Mouse (Mus musculus): ENCODE results near the gene Dazap1. TPM values are rescaled to one million over a fixed set of nuclear protein-coding genes. Genes with fewer than 3 reads are reported as not detected.

Gene Dazap1
- polyA plus RNA-seq, 1 experiment from 2014 or later: 53.2 TPM

GRCm38 (mm10) chr10:80294788-80295303 lies 33.6 kb downstream of the Dazap1 start:
- Histone ChIP-seq H3K27ac (ENCODE audit: low read depth, low read length) (peak overlapping the region; percentile 78), H3K36me3 (ENCODE audit: control insufficient read depth, insufficient read depth, low read length) (peaks cover 11% of the 10 kb centered on the region), H3K9ac (ENCODE audit: low read length) (peak overlapping the region; percentile 54; the same call in 1 of the 2 replicates), H3K4me3 (ENCODE audit: low read depth, low read length) (no peak overlapping the region), H3K27me3 (ENCODE audit: control insufficient read depth, insufficient read depth, low read length) (peaks cover 5% of the 10 kb centered on the region), H3K4me2 (ENCODE audit: low read depth, low read length, severe bottlenecking) (no peak overlapping the region), H3K9me3 (ENCODE audit: control insufficient read depth, low read length) (no peaks in the 10 kb centered on the region), H3K4me1 (replicated peaks; ENCODE audit: control insufficient read depth, insufficient read depth, low read length) (peaks cover 36% of the 10 kb centered on the region)
- 42% methylated on average over 7 of the region's 7 CpGs for WGBS
- DNase-seq (ENCODE audit: low spot score) (no peak), ATAC-seq (replicated peaks; ENCODE audit: low FRiP score) (no peak)

DNA sequence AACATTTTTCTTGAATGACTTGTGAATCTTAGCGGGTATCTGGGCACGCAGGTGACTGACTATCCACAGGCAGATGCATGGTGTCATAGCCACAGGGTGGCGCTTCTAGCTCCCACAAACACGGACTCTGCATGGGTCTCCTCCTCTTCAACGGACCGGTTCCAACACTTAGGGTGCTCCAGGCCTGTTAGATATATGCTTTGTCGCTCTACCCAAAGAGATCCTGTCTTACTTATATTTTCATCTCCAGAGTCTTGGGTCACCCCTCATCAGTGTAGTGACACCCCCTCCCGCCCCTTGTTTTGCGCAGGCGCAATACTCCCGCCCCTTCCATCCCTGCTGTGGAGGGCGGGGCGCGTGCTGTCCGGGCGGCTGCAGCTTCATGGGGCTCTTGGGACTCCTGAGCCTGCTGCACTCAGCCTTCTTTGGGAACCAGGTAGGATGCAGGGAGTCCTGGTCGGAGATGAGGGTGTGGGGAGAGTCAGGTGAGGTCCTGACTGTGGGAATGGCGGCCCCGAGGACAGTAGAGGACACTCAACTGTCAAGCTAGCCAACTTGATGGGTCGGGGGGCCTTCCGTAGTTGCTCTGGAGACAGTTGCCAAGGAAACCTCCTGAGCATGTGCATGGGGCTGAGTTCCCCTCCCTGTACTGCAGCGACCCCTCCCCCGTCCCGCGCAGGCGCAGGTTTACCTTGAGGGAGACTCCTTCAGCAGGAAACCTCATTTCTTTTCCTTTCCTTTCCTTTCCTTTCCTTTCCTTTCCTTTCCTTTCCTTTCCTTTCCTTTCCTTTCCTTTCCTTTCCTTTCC lies 34.5 kb downstream of the Dazap1 start, which contains the start of gene Apc2:
Gene Apc2, plus strand, starts transcription at position 360 of the 808 bp plus-strand sequence.
- H3K9me3 ChIP-seq (ENCODE audit: control insufficient read depth, low read length): no peaks in the 10 kb centered on the region
- H3K4me3 ChIP-seq (ENCODE audit: low read depth, low read length): peak within 1 kb of the TSS; percentile 35
- H3K27ac ChIP-seq (ENCODE audit: low read depth, low read length): peak within 1 kb of the TSS; percentile 78
- H3K4me1 ChIP-seq (replicated peaks; ENCODE audit: control insufficient read depth, insufficient read depth, low read length): peaks cover 44% of the 10 kb centered on the region
- peak within 1 kb of the TSS; percentile 54 for H3K9ac ChIP-seq (ENCODE audit: low read length)
- H3K36me3 ChIP-seq (ENCODE audit: control insufficient read depth, insufficient read depth, low read length): peaks cover 11% of the 10 kb centered on the region
- under 1% methylated on average over 26 of the region's 26 CpGs for WGBS
- peak; percentile 89 for DNase-seq (ENCODE audit: low spot score)
- peaks cover 5% of the 10 kb centered on the region for H3K27me3 ChIP-seq (ENCODE audit: control insufficient read depth, insufficient read depth, low read length)
- ATAC-seq (replicated peaks; ENCODE audit: low FRiP score): peak; percentile 38
- H3K4me2 ChIP-seq (ENCODE audit: low read depth, low read length, severe bottlenecking): peak within 1 kb of the TSS; percentile 55

DNA sequence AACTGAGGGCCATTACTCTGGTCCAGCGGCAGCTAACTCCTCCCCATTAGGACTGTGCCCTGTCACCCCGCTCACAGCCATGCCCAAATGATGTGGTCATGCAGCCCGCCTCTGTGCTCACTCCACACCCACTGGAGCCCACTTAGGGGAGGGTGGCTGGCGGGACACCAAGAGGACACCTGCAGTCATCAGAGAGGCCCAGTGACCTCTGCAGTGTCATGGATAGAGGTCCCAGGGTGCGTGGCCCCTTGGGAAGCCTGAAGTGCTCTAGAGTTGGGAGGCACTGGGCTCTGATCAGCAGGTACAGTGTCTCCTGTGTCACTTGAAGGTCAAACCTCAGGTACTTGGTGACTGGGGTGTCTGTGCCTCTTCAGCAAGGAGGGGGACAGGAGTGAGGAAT lies 35.5 kb downstream of the Dazap1 start:
- 84% methylated on average over 5 of the region's 5 CpGs for WGBS
- H3K36me3 ChIP-seq (ENCODE audit: control insufficient read depth, insufficient read depth, low read length): peaks cover 11% of the 10 kb centered on the region

GRCm38 (mm10) chr10:80297526-80298133 lies 36.3 kb downstream of the Dazap1 start:
- Histone ChIP-seq H3K27ac (ENCODE audit: low read depth, low read length) (no peak overlapping the region), H3K27me3 (ENCODE audit: control insufficient read depth, insufficient read depth, low read length) (peaks cover 5% of the 10 kb centered on the region), H3K36me3 (ENCODE audit: control insufficient read depth, insufficient read depth, low read length) (peaks cover 14% of the 10 kb centered on the region), H3K4me3 (ENCODE audit: low read depth, low read length) (no peak overlapping the region), H3K9me3 (ENCODE audit: control insufficient read depth, low read length) (no peaks in the 10 kb centered on the region), H3K9ac (ENCODE audit: low read length) (peak overlapping the region; percentile 21), H3K4me2 (ENCODE audit: low read depth, low read length, severe bottlenecking) (no peak overlapping the region), H3K4me1 (replicated peaks; ENCODE audit: control insufficient read depth, insufficient read depth, low read length) (peaks cover 56% of the 10 kb centered on the region)
- no peak for DNase-seq (ENCODE audit: low spot score)
- WGBS: 79% methylated on average over 8 of the region's 8 CpGs
- no peak for ATAC-seq (replicated peaks; ENCODE audit: low FRiP score)

More for the DNA sequence above, 35.5 kb downstream of the Dazap1 start:
- peak overlapping the region; percentile 78; the same call in 1 of the 2 replicates for H3K27ac ChIP-seq (ENCODE audit: low read depth, low read length)
- H3K9ac ChIP-seq (ENCODE audit: low read length): peak overlapping the region; percentile 54
- no peak for ATAC-seq (replicated peaks; ENCODE audit: low FRiP score)
- H3K9me3 ChIP-seq (ENCODE audit: control insufficient read depth, low read length): no peaks in the 10 kb centered on the region
- H3K4me1 ChIP-seq (replicated peaks; ENCODE audit: control insufficient read depth, insufficient read depth, low read length): peaks cover 49% of the 10 kb centered on the region
- peaks cover 5% of the 10 kb centered on the region for H3K27me3 ChIP-seq (ENCODE audit: control insufficient read depth, insufficient read depth, low read length)
- peak overlapping the region; percentile 55 for H3K4me2 ChIP-seq (ENCODE audit: low read depth, low read length, severe bottlenecking)
- no peak for DNase-seq (ENCODE audit: low spot score)
- H3K4me3 ChIP-seq (ENCODE audit: low read depth, low read length): peak overlapping the region; percentile 35; the same call in 1 of the 2 replicates

GRCm38 (mm10) chr10:80298571-80299281 lies 37.4 kb downstream of the Dazap1 start:
- WGBS: 4% methylated on average over 26 of the region's 26 CpGs
- Histone ChIP-seq H3K4me2 (ENCODE audit: low read depth, low read length, severe bottlenecking) (peak overlapping the region; percentile 74), H3K9ac (ENCODE audit: low read length) (peak overlapping the region; percentile 95), H3K4me1 (replicated peaks; ENCODE audit: control insufficient read depth, insufficient read depth, low read length) (peaks cover 53% of the 10 kb centered on the region), H3K4me3 (ENCODE audit: low read depth, low read length) (peak overlapping the region; percentile 63), H3K27ac (ENCODE audit: low read depth, low read length) (peak overlapping the region; percentile 88), H3K9me3 (ENCODE audit: control insufficient read depth, low read length) (no peaks in the 10 kb centered on the region), H3K27me3 (ENCODE audit: control insufficient read depth, insufficient read depth, low read length) (peaks cover 5% of the 10 kb centered on the region), H3K36me3 (ENCODE audit: control insufficient read depth, insufficient read depth, low read length) (peaks cover 14% of the 10 kb centered on the region)
- DNase-seq (ENCODE audit: low spot score) (peak; percentile 95), ATAC-seq (replicated peaks; ENCODE audit: low FRiP score) (peak; percentile 86)

GRCm38 (mm10) chr10:80299301-80299700 lies 38.0 kb downstream of the Dazap1 start:
- Histone ChIP-seq H3K9me3 (ENCODE audit: control insufficient read depth, low read length) (no peaks in the 10 kb centered on the region), H3K4me2 (ENCODE audit: low read depth, low read length, severe bottlenecking) (peak overlapping the region; percentile 74), H3K27me3 (ENCODE audit: control insufficient read depth, insufficient read depth, low read length) (peaks cover 5% of the 10 kb centered on the region), H3K9ac (ENCODE audit: low read length) (peak overlapping the region; percentile 95), H3K36me3 (ENCODE audit: control insufficient read depth, insufficient read depth, low read length) (peaks cover 8% of the 10 kb centered on the region), H3K27ac (ENCODE audit: low read depth, low read length) (peak overlapping the region; percentile 88), H3K4me1 (replicated peaks; ENCODE audit: control insufficient read depth, insufficient read depth, low read length) (peaks cover 53% of the 10 kb centered on the region), H3K4me3 (ENCODE audit: low read depth, low read length) (peak overlapping the region; percentile 63)
- 5% methylated on average over 15 of the region's 15 CpGs for WGBS
- ATAC-seq (replicated peaks; ENCODE audit: low FRiP score) (no peak), DNase-seq (ENCODE audit: low spot score) (no peak)

DNA sequence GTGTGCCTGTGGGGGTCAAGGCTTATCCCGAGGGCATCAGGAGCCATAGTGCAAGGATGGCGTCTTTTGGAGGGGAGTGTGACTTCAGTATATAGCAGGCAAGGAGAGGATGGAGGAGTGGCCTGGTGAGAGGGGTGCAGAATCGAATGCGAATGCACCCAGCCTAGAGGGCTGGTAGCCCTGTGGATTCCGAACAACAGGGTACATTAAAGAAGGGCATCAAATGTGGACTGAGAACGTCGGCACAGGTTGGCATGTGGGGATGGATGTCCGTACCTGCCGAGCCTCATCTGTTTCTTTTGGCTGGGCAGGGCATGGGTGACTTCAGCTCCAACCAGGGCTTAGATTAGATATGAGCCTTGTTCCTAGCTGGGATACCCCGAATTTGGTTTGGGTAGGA lies 38.5 kb downstream of the Dazap1 start:
- no peak for ATAC-seq (replicated peaks; ENCODE audit: low FRiP score)
- H3K4me1 ChIP-seq (replicated peaks; ENCODE audit: control insufficient read depth, insufficient read depth, low read length): peaks cover 53% of the 10 kb centered on the region

DNA sequence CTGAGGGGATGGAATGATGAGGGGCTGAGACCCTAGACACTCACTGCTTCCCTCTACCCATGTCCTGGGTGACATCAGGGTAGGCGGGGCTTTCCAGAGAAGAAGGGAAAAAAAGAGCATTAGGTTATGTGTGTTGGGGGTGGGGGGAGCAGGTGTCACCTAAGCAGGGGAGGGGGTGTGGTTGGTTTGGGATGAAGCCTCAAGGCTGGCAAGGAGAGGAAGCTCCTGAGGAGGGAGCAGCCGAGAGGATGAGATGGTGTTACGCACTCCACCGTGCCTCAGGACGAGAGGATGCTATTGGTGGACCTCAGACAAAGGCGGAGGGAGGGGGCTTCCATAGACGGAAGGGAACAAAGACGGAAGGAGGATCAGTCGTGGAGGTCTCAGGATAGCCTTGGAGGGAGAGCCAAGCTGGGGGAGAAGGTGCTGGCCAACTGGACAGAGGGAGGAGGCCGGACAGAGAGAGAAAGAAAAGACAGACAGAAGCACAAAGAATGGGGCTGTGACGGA lies 39.4 kb downstream of the Dazap1 start:
- DNase-seq (ENCODE audit: low spot score) (peak; percentile 78), ATAC-seq (replicated peaks; ENCODE audit: low FRiP score) (peak; percentile 69)
- Histone ChIP-seq H3K4me2 (ENCODE audit: low read depth, low read length, severe bottlenecking) (peak overlapping the region; percentile 74), H3K27ac (ENCODE audit: low read depth, low read length) (peak overlapping the region; percentile 57), H3K4me3 (ENCODE audit: low read depth, low read length) (peak overlapping the region; percentile 63), H3K27me3 (ENCODE audit: control insufficient read depth, insufficient read depth, low read length) (peaks cover 5% of the 10 kb centered on the region), H3K9ac (ENCODE audit: low read length) (peak overlapping the region; percentile 68), H3K4me1 (replicated peaks; ENCODE audit: control insufficient read depth, insufficient read depth, low read length) (peaks cover 49% of the 10 kb centered on the region), H3K36me3 (ENCODE audit: control insufficient read depth, insufficient read depth, low read length) (peaks cover 6% of the 10 kb centered on the region; the same call in 1 of the 2 replicates), H3K9me3 (ENCODE audit: control insufficient read depth, low read length) (no peaks in the 10 kb centered on the region)
- 7% methylated on average over 11 of the region's 11 CpGs for WGBS

More for the DNA sequence above, 38.5 kb downstream of the Dazap1 start:
- Histone ChIP-seq H3K27ac (ENCODE audit: low read depth, low read length) (peak overlapping the region; percentile 88; the same call in 1 of the 2 replicates), H3K36me3 (ENCODE audit: control insufficient read depth, insufficient read depth, low read length) (peaks cover 3% of the 10 kb centered on the region; the same call in 1 of the 2 replicates), H3K4me2 (ENCODE audit: low read depth, low read length, severe bottlenecking) (peak overlapping the region; percentile 74), H3K9ac (ENCODE audit: low read length) (peak overlapping the region; percentile 95), H3K27me3 (ENCODE audit: control insufficient read depth, insufficient read depth, low read length) (peaks cover 5% of the 10 kb centered on the region), H3K9me3 (ENCODE audit: control insufficient read depth, low read length) (no peaks in the 10 kb centered on the region), H3K4me3 (ENCODE audit: low read depth, low read length) (peak overlapping the region; percentile 63)
- WGBS: 45% methylated on average over 10 of the region's 10 CpGs
- DNase-seq (ENCODE audit: low spot score): no peak

Data from forebrain, embryonic 11.5 days (tissue).